Mouse (Mus musculus) intestine, embryonic 16.5 days (tissue): ENCODE measurements at regions not wholly inside any gene's neighbourhood (a gene's known extent, or its start where the extent isn't known, plus 50 kb on each side); places are given as distances from the start of the nearest gene placed in this dataset.

ENCODE experiments used
- ATAC-seq: fragments of 200-750 bp; cut with Nextera tagmentation; 2 replicates; pipeline ENCODE4 v1.8.0; 2017; ENCODE audit warnings: moderate TSS enrichment, moderate library complexity
- H3K27ac ChIP-seq: fragments of 300-500 bp; sonication (generic); 2 replicates; pipeline ENCODE4 v1.5.1; 2014; ENCODE audit warnings: mild to moderate bottlenecking, low read length
- H3K27me3 ChIP-seq: fragments of 300-500 bp; sonication (generic); replicated peaks from 2 replicates; pipeline ENCODE4 v1.6.1; 2014; ENCODE audit warnings: low read length, control low read depth, mixed read lengths; ENCODE audit not compliant: control insufficient read depth, insufficient read depth
- H3K36me3 ChIP-seq: fragments of 300-500 bp; sonication (generic); 2 replicates; pipeline ENCODE4 v1.6.1; 2014; ENCODE audit warnings: low read length, control low read depth; ENCODE audit not compliant: control insufficient read depth, insufficient read depth
- H3K4me1 ChIP-seq: fragments of 300-500 bp; sonication (generic); 2 replicates; pipeline ENCODE4 v1.6.1; 2014; ENCODE audit warnings: low read length, control low read depth, mixed read lengths; ENCODE audit not compliant: control insufficient read depth, insufficient read depth
- H3K4me2 ChIP-seq: fragments of 300-500 bp; sonication (generic); 2 replicates; pipeline ENCODE4 v1.6.1; 2014; ENCODE audit warnings: low read depth, low read length, control low read depth
- H3K4me3 ChIP-seq: fragments of 300-500 bp; sonication (generic); 2 replicates; pipeline ENCODE4 v1.5.1; 2014; ENCODE audit warnings: mild to moderate bottlenecking, low read length
- H3K9ac ChIP-seq: fragments of 300-500 bp; sonication (generic); 2 replicates; pipeline ENCODE4 v1.6.1; 2014; ENCODE audit warnings: low read depth, low read length
- H3K9me3 ChIP-seq: fragments of 300-500 bp; sonication (generic); 2 replicates; pipeline ENCODE4 v1.6.1; 2016; ENCODE audit warnings: low read length, control low read depth; ENCODE audit not compliant: control insufficient read depth
- WGBS: fragments of 180-500 bp; shearing (Covaris S2); extraction: QIAGEN DNeasy Blood & Tissue Kit; methylation state at CpG from one replicate; pipeline ENCODE4 v1.1.7; 2014; 5-methylcytosine and 5-hydroxymethylcytosine counted together

DNA sequence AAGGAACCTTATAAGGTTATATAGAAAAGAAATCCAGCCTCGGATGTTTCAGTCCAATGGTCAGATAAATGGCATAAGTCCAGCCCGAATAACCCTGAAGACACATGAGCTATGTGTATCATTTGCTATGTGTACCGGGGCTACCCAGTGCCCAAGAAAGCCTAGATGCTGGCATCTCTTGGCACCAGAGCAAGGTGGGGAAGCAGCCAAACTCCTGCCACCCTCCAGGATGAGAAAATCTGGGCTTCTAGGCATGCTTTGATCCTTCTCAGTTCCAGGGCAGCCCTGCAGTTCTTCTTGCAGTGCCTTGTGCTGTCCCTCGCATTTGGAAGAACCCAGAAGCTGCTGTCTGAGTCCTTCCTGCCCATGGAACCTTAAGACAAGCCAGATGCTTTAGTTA lies 149.8 kb upstream of the Ncam1 start:
- Histone ChIP-seq H3K27me3 (no peaks in the 10 kb centered on the region), H3K4me3 (no peak overlapping the region), H3K9me3 (no peaks in the 10 kb centered on the region), H3K4me2 (no peak overlapping the region), H3K27ac (no peak overlapping the region), H3K9ac (no peak overlapping the region), H3K36me3 (no peaks in the 10 kb centered on the region), H3K4me1 (no peaks in the 10 kb centered on the region)
- no peak for ATAC-seq
- WGBS: 90% methylated on average over 4 of the region's 4 CpGs

DNA sequence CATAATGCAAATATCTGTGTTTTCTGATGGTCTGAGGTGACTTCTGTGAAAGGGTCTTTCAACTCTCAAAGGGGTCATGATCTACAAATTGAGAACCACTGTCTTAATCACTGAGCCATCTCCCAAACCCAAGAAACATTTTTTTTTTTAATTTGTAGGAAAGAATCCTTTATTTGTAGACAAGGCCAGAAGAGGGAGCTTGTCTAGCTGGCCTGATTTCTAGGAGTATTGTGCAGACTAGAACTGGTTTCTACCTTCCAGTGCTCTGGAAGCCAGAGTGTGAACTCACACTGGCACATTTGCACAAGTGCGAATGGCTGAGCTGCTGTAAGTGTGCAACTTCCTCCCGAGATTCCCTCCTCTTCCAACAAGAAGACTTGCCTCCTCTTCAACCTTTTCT lies 148.1 kb upstream of the Ncam1 start:
- no peaks in the 10 kb centered on the region for H3K9me3 ChIP-seq
- no peaks in the 10 kb centered on the region for H3K4me1 ChIP-seq
- H3K4me2 ChIP-seq: no peak overlapping the region
- 74% methylated on average over 2 of the region's 2 CpGs for WGBS
- ATAC-seq: no peak
- H3K9ac ChIP-seq: no peak overlapping the region
- H3K4me3 ChIP-seq: no peak overlapping the region
- H3K27me3 ChIP-seq: no peaks in the 10 kb centered on the region
- no peaks in the 10 kb centered on the region for H3K36me3 ChIP-seq
- H3K27ac ChIP-seq: no peak overlapping the region

DNA sequence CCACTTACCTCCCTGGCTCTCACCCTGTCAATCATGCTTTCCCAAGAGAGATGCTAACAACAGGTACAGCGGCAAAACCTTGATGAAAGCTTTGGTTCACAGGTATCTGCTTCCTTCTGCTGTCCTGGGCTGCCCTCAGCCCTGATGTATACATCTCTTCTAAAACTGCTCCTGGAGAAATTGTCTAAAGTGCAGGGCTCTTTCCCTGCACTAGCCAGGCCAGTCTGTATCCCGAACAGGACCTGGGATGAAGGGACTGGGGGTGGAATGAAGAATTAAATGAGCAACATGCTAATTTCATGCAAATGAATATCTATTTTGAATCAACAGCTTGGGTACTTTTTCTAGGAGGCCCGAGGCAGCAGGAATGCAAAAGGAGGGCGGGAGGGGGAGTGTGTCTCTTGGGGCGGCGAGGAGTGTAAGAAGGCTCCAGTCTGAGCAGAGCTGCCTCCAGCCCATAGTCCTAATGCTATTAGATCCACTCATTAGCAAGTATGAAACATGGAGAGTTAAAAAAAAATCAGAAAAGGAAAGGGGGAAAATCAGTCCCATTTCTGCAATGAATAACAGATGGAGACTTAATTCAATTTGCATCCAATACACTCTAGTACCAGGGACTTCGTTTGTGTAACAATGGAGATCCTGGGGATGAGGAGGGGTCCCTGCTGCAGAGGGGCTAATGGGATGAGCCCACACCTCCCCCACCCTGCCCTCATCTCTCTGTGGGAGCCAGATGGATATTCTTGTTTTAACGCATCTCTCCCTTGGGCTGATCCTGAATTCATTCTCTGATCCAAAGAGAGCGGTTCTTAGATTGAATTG lies 137.0 kb upstream of the Ncam1 start:
- Histone ChIP-seq H3K4me3 (no peak overlapping the region), H3K9me3 (no peaks in the 10 kb centered on the region), H3K4me2 (no peak overlapping the region), H3K27me3 (no peaks in the 10 kb centered on the region), H3K9ac (no peak overlapping the region), H3K36me3 (no peaks in the 10 kb centered on the region), H3K4me1 (no peaks in the 10 kb centered on the region), H3K27ac (no peak overlapping the region)
- no peak for ATAC-seq
- 41% methylated on average over 9 of the region's 9 CpGs for WGBS

DNA sequence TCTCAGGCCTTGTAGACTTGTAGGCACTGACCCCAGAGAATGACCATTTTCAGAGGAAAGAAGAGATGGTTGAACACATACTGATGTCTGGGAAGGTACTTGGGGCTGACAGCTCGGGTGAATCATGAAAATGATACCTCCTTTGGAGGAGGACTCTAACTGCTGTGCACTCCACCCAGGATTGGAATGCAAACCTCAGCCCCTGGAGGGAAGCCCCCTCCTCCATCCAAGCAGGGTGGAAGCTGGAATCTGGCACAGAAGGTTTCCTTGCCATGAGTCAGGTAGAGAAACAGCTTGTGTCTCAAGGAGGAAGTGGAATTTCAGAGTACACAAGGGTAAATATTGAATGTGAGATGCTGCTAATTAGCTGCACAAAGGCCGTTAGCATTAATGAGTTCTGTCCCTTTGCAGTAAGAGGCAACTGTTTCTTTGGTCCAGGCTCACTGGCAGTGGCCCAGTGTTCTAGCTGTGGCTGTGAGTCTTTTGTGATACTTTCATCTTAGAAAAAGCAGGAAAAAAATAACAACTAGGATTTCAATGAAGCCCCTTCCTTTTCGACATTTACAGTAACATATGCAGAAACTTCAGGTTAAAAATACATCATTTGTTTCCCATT lies 129.4 kb upstream of the Ncam1 start:
- H3K4me2 ChIP-seq: no peak overlapping the region
- 62% methylated on average over 3 of the region's 3 CpGs for WGBS
- peaks cover 7% of the 10 kb centered on the region; the same call in 1 of the 2 replicates for H3K4me1 ChIP-seq
- no peaks in the 10 kb centered on the region for H3K9me3 ChIP-seq
- ATAC-seq: no peak
- H3K27ac ChIP-seq: no peak overlapping the region
- no peaks in the 10 kb centered on the region for H3K27me3 ChIP-seq
- no peak overlapping the region for H3K9ac ChIP-seq
- no peaks in the 10 kb centered on the region for H3K36me3 ChIP-seq
- H3K4me3 ChIP-seq: no peak overlapping the region

DNA sequence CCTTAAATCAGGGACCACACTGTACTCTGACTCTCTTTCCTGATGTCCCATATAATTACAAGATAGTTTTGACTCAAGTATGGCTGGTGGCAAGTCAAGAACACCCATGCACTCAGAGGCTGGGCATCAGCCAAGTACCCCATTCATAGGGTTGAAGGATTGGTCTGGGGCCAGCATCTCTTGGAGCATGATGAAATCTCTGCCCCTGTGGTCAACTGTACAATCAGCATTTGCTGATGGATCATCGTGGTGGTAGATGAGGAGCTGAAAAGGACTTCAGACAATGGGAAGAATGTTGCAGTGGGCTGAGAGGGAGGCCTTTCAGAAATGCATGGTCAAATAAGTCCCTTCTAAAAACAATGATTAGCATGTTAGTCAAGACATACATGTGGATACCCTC lies 128.6 kb upstream of the Ncam1 start:
- peaks cover 9% of the 10 kb centered on the region; the same call in 1 of the 2 replicates for H3K4me1 ChIP-seq
- ATAC-seq: no peak
- H3K27me3 ChIP-seq: no peaks in the 10 kb centered on the region
- H3K9ac ChIP-seq: no peak overlapping the region
- H3K36me3 ChIP-seq: no peaks in the 10 kb centered on the region
- H3K9me3 ChIP-seq: no peaks in the 10 kb centered on the region
- no peak overlapping the region for H3K27ac ChIP-seq
- WGBS: 85% methylated on average over 1 of the region's 1 CpGs
- H3K4me3 ChIP-seq: no peak overlapping the region
- no peak overlapping the region for H3K4me2 ChIP-seq

DNA sequence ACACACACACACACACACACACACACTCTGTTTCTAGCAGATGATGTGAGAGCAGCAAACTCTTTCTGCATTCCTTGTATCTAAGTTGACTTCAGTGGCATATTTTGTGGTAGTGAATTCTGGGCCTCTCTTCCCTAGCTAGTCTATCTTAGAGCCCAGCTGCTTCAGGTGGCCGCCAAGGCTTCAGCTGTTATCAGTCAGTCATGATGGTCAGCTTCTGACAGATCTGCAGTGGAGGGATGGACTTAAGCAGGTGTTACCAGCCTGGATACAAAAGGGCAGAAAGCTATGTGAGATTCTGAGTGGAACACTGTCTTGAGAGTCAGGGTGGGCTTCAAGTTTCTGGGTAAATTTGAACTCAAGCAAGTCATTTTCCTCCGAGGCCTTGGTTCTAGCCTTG lies 127.1 kb upstream of the Ncam1 start:
- Histone ChIP-seq H3K4me1 (peaks cover 10% of the 10 kb centered on the region; the same call in 1 of the 2 replicates), H3K27me3 (no peaks in the 10 kb centered on the region), H3K9ac (no peak overlapping the region), H3K27ac (no peak overlapping the region), H3K4me3 (no peak overlapping the region), H3K36me3 (no peaks in the 10 kb centered on the region), H3K9me3 (no peaks in the 10 kb centered on the region), H3K4me2 (no peak overlapping the region)
- WGBS: 90% methylated on average over 2 of the region's 2 CpGs
- ATAC-seq: no peak

DNA sequence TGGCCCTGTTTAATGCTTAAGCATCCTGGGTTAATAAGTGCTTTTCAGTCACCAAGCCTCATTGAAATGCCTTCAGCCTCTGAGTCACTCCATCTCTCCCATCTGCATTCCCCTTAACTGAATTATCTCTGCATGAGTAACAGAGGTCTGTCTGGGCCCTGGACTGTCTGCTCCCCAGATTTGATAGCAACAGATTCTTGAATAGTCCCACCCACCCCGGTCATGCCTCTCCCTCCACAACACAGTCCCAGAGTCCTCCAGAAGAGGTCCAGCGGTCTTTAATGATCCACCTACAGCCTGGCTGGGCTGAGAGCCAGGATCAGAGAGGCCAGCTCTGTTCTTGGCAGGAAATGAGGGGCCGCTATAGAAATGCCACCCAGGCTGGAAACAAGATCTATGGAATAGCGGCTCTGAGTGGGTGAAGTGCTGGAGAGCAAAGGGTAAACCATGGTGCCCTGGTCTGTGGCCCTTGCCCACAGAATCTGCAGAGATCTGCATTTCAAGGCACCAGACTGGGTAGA lies 125.3 kb upstream of the Ncam1 start:
- Histone ChIP-seq H3K9ac (no peak overlapping the region), H3K9me3 (no peaks in the 10 kb centered on the region), H3K27ac (no peak overlapping the region), H3K27me3 (no peaks in the 10 kb centered on the region), H3K4me1 (peaks cover 10% of the 10 kb centered on the region; the same call in 1 of the 2 replicates), H3K4me3 (no peak overlapping the region), H3K36me3 (no peaks in the 10 kb centered on the region), H3K4me2 (no peak overlapping the region)
- 22% methylated on average over 4 of the region's 4 CpGs for WGBS
- ATAC-seq: peak; percentile 77

DNA sequence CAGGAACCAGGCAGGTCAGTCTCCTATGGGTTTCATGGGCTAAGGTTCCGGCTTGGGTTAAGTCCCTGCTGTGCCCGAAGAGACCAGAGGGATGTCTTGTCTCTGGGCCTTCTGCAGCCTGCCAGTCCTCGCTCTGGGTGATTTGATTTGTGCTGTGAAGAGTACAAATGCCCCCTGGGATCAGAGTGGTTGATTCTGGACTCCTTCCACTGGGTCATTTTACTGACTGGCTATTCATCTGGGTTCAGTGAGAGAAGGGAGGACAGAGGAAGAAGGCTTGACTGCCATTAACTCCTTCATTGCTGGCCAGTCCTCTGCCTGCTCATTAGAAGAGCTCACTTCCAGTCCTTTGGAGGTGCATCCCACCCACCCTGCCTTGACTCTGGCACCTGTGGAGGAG lies 124.0 kb upstream of the Ncam1 start:
- Histone ChIP-seq H3K4me1 (peaks cover 10% of the 10 kb centered on the region; the same call in 1 of the 2 replicates), H3K9ac (no peak overlapping the region), H3K27ac (no peak overlapping the region; the same call in 1 of the 2 replicates), H3K27me3 (no peaks in the 10 kb centered on the region), H3K9me3 (no peaks in the 10 kb centered on the region), H3K4me2 (no peak overlapping the region), H3K4me3 (no peak overlapping the region), H3K36me3 (no peaks in the 10 kb centered on the region)
- ATAC-seq: no peak; the same call in 1 of the 2 replicates
- 68% methylated on average over 3 of the region's 3 CpGs for WGBS

DNA sequence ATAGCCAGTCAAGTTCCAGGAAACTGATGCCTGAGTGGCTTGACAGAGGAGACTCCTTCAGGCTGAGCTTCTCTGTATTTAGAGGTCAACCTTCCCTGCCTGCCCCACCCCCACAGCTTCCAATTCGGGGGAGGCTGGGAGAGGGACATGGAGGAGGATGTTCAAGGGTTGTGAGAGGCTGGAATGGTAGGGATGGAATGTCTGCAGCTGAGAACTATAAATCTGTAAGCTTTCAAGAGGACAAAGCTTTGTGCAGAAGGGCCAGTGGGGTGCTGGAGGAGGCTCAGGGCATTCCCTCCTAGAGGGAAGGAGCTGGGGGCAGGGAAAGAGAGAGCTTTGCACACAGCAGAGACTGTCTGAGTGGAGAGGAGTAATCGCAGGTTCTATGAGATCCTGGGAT lies 123.4 kb upstream of the Ncam1 start:
- ATAC-seq: no peak
- Histone ChIP-seq H3K9me3 (no peaks in the 10 kb centered on the region), H3K9ac (no peak overlapping the region), H3K4me3 (no peak overlapping the region), H3K27me3 (no peaks in the 10 kb centered on the region), H3K27ac (no peak overlapping the region; the same call in 1 of the 2 replicates), H3K4me1 (peaks cover 10% of the 10 kb centered on the region; the same call in 1 of the 2 replicates), H3K36me3 (no peaks in the 10 kb centered on the region), H3K4me2 (no peak overlapping the region)
- 31% methylated on average over 2 of the region's 2 CpGs for WGBS
